Mouse (Mus musculus): ENCODE data around the gene Wfdc5. TPM values are rescaled to one million over a fixed set of nuclear protein-coding genes. Genes with fewer than 3 reads are reported as not detected.

The Wfdc5 gene
- polyA plus RNA-seq, 1 experiment from 2014 or later, result not detected

DNA sequence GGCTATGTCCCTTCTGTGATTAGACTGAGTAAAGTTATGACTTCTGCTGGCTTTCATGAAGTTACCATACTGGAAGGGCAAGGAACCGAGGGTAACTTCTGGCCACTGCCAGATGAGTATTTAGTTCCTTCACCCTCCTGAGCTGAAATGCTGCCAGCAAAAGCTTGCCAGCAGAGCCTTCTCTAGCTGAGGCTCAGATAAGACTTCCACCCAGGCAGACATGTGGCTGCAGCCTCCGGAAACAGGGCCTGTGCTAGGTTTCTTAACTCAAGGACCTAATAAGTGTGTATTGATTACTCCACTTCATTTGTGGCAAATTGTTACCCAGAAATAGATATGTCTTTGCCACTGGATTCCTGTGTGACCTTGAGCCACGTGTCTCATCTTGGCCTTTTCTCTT is 9.1 kb downstream of the Wfdc5 start:
- H3K9ac ChIP-seq, result no peak overlapping the region
- WGBS, result 31% methylated on average over 3 of the region's 3 CpGs
- ATAC-seq (replicated peaks; ENCODE audit: insufficient number of reproducible peaks, insufficient read depth, low FRiP score, low read depth), result no peak
- H3K36me3 ChIP-seq, result no peaks in the 10 kb centered on the region
- H3K9me3 ChIP-seq (replicated peaks), result no peaks in the 10 kb centered on the region
- H3K4me1 ChIP-seq (replicated peaks), result peaks cover 25% of the 10 kb centered on the region
- peaks cover 54% of the 10 kb centered on the region for H3K27me3 ChIP-seq
- no peak overlapping the region for H3K4me3 ChIP-seq
- H3K27ac ChIP-seq, result no peak overlapping the region
- H3K4me2 ChIP-seq, result no peak overlapping the region

DNA sequence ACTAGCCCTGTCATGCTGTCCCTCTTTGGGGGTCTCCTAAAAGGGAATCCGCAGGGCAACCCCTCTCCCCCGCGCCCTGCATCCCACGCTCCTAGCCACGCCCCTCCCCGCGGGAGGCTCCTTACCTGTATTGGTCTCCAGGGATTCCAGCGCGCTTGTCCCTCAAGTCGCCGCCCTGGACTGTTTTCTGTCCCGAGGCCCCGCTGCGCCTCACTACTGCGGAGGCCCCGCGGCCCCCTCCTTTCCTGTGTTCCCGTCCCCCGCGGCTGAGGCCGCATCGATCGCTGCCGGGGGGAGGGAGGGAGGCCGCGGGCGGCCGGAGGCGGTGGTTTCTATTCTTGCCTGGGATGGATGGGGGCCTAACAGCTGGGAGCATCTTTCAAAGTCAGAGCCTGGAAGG is 11.6 kb downstream of the Wfdc5 start, which contains the start of gene Kcns1:
Gene Kcns1, minus strand, starts transcription at position 212 of the 400 bp plus-strand sequence.
- ATAC-seq (replicated peaks; ENCODE audit: insufficient number of reproducible peaks, insufficient read depth, low FRiP score, low read depth), result no peak
- H3K4me1 ChIP-seq (replicated peaks), result peaks cover 34% of the 10 kb centered on the region
- H3K27me3 ChIP-seq, result peaks cover 66% of the 10 kb centered on the region
- H3K4me3 ChIP-seq, result peak within 1 kb of the TSS; percentile 39
- no peaks in the 10 kb centered on the region for H3K36me3 ChIP-seq
- WGBS, result under 1% methylated on average over 29 of the region's 29 CpGs
- H3K9me3 ChIP-seq (replicated peaks), result no peaks in the 10 kb centered on the region
- peak within 1 kb of the TSS; percentile 63 for H3K4me2 ChIP-seq
- no peak within 1 kb of the TSS for H3K27ac ChIP-seq
- no peak within 1 kb of the TSS; the same call in 1 of the 2 replicates for H3K9ac ChIP-seq

DNA sequence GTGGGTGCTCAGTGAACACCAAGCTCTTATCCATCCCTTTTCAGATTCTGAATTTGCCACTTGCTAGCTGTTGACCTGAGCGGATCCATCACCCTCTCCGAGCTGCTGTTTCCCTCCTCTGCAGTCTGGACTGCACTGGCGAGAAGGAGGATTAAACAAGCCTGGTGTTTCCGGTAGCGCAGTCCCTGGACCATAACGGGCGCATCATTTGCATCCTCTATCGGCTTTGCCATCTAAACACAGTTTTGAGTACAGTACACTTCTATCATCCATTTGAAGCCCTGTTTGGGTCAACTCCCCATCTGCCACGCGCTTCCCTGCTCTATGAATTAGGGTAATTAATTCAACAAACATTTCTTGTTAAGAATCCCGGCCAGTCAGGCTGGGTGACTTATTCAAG is 12.2 kb downstream of the Wfdc5 start:
- H3K4me3 ChIP-seq, result 0 out of 2 replicates have a peak overlapping the region, but pooled peaks have one; percentile 39
- ATAC-seq (replicated peaks; ENCODE audit: insufficient number of reproducible peaks, insufficient read depth, low FRiP score, low read depth), result no peak

DNA sequence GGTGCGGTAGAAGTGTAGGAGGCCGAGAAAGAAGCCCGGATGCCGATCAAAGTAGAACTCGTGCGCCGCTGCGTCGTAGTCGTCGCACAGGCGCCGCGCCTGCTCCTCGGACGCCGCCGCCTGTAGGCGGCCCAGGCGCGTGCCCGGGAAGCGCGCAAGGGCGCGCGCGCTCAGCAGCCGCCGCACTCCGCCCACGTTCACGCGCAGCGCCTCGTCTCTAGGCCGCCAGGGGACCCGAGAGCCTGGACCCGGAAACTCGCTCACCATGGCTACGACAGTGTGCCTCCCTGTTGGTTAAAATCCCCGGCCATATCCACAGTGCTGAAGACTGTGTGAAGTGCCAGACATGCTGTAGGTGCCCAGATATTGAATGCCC is 14.0 kb downstream of the Wfdc5 start:
- Histone ChIP-seq H3K9ac (no peak overlapping the region), H3K9me3 (replicated peaks) (no peaks in the 10 kb centered on the region), H3K27me3 (peaks cover 83% of the 10 kb centered on the region), H3K4me2 (peak overlapping the region; percentile 62), H3K4me1 (replicated peaks) (peaks cover 26% of the 10 kb centered on the region), H3K27ac (no peak overlapping the region), H3K36me3 (no peaks in the 10 kb centered on the region), H3K4me3 (peak overlapping the region; percentile 34)
- 10% methylated on average over 42 of the region's 42 CpGs for WGBS
- ATAC-seq (replicated peaks; ENCODE audit: insufficient number of reproducible peaks, insufficient read depth, low FRiP score, low read depth), result no peak

More for the DNA sequence above, 12.2 kb downstream of the Wfdc5 start:
- Histone ChIP-seq H3K9me3 (replicated peaks) (no peaks in the 10 kb centered on the region), H3K27me3 (peaks cover 72% of the 10 kb centered on the region), H3K27ac (no peak overlapping the region), H3K4me1 (replicated peaks) (peaks cover 34% of the 10 kb centered on the region), H3K36me3 (no peaks in the 10 kb centered on the region), H3K4me2 (no peak overlapping the region), H3K9ac (no peak overlapping the region)
- WGBS, result 11% methylated on average over 11 of the region's 11 CpGs

- Histone ChIP-seq H3K27ac (no peak overlapping the region), H3K27me3 (peaks cover 83% of the 10 kb centered on the region), H3K9me3 (replicated peaks) (no peaks in the 10 kb centered on the region), H3K4me3 (peak overlapping the region; percentile 34), H3K4me1 (replicated peaks) (peaks cover 24% of the 10 kb centered on the region), H3K36me3 (no peaks in the 10 kb centered on the region), H3K9ac (no peak overlapping the region), H3K4me2 (peak overlapping the region; percentile 62)
- 13% methylated on average over 90 of the region's 90 CpGs for WGBS
- 0 out of 2 replicates have a peak, but pooled peaks have one; percentile 8 for ATAC-seq (replicated peaks; ENCODE audit: insufficient number of reproducible peaks, insufficient read depth, low FRiP score, low read depth)
Observed at GRCm38 (mm10) chr2:164167752-164168570, 14.6 kb downstream of the Wfdc5 start.

- Histone ChIP-seq H3K27me3 (peaks cover 58% of the 10 kb centered on the region), H3K9me3 (replicated peaks) (no peaks in the 10 kb centered on the region), H3K4me2 (no peak overlapping the region), H3K36me3 (no peaks in the 10 kb centered on the region), H3K27ac (no peak overlapping the region), H3K4me3 (no peak overlapping the region), H3K4me1 (replicated peaks) (peaks cover 11% of the 10 kb centered on the region), H3K9ac (no peak overlapping the region)
- ATAC-seq (replicated peaks; ENCODE audit: insufficient number of reproducible peaks, insufficient read depth, low FRiP score, low read depth), result no peak
- 90% methylated on average over 5 of the region's 5 CpGs for WGBS
Observed at GRCm38 (mm10) chr2:164164941-164165340, 17.6 kb downstream of the Wfdc5 start.

- Histone ChIP-seq H3K27me3 (peaks cover 24% of the 10 kb centered on the region), H3K36me3 (no peaks in the 10 kb centered on the region), H3K4me1 (replicated peaks) (no peaks in the 10 kb centered on the region), H3K4me3 (no peak overlapping the region), H3K9ac (no peak overlapping the region), H3K27ac (no peak overlapping the region), H3K4me2 (no peak overlapping the region), H3K9me3 (replicated peaks) (no peaks in the 10 kb centered on the region)
- ATAC-seq (replicated peaks; ENCODE audit: insufficient number of reproducible peaks, insufficient read depth, low FRiP score, low read depth), result no peak
- 77% methylated on average over 11 of the region's 11 CpGs for WGBS
Observed at GRCm38 (mm10) chr2:164161515-164162055, 21.0 kb downstream of the Wfdc5 start.

- ATAC-seq (replicated peaks; ENCODE audit: insufficient number of reproducible peaks, insufficient read depth, low FRiP score, low read depth), result no peak
- Histone ChIP-seq H3K27me3 (no peaks in the 10 kb centered on the region), H3K9me3 (replicated peaks) (no peaks in the 10 kb centered on the region), H3K4me1 (replicated peaks) (no peaks in the 10 kb centered on the region), H3K27ac (no peak overlapping the region), H3K4me2 (no peak overlapping the region), H3K36me3 (peaks cover 4% of the 10 kb centered on the region), H3K9ac (no peak overlapping the region), H3K4me3 (no peak overlapping the region)
- WGBS, result 93% methylated on average over 2 of the region's 2 CpGs
Observed at GRCm38 (mm10) chr2:164158838-164159237, 23.7 kb downstream of the Wfdc5 start.

DNA sequence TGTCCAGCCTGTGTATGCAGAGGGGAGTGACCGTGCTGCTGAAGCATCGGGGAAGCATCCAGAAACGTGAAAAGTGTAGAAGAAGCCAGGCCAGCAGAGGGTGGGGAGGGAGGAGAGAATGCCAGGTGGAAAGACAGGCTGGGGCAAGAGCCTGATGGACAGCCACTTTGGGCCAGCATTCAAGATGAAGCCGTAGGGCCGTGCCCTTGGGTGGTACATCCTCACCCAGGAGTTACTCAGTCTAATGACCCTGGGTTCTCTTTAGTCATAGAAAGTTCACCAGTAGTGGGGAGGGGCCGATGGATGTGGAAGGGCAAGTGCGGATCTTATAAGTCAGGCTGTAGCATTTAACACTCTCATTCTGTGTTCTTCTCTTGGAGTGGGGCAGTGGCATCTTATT is 26.4 kb downstream of the Wfdc5 start:
- H3K4me2 ChIP-seq, result no peak overlapping the region
- no peaks in the 10 kb centered on the region for H3K27me3 ChIP-seq
- H3K9ac ChIP-seq, result no peak overlapping the region
- no peak overlapping the region for H3K4me3 ChIP-seq
- no peaks in the 10 kb centered on the region for H3K9me3 ChIP-seq (replicated peaks)
- 86% methylated on average over 7 of the region's 7 CpGs for WGBS
- no peak overlapping the region for H3K27ac ChIP-seq
- H3K36me3 ChIP-seq, result peaks cover 26% of the 10 kb centered on the region
- no peaks in the 10 kb centered on the region for H3K4me1 ChIP-seq (replicated peaks)
- ATAC-seq (replicated peaks; ENCODE audit: insufficient number of reproducible peaks, insufficient read depth, low FRiP score, low read depth), result no peak

DNA sequence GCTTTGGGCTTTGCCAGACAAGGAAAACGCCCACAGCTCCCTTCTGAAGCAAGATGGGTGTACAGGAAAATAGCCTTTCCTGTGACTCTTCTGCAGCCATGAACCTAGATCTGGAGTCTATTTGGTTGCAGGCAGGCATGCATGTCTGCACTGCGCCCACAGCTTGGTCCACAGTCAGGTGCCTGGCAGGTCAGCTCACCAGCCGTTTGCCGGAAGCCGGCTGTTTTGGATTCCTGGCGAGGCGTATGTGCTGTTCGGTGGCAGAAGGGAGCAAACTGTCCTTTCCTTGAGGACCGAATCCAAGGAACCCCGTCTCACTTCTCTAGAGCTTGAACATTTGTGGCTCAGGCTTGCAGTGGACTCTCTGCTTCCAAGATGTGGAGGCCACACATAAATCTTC is 28.5 kb downstream of the Wfdc5 start:
- Histone ChIP-seq H3K4me2 (no peak overlapping the region), H3K36me3 (peaks cover 26% of the 10 kb centered on the region), H3K27ac (no peak overlapping the region), H3K4me3 (no peak overlapping the region), H3K27me3 (no peaks in the 10 kb centered on the region), H3K4me1 (replicated peaks) (peaks cover 9% of the 10 kb centered on the region), H3K9me3 (replicated peaks) (no peaks in the 10 kb centered on the region), H3K9ac (no peak overlapping the region)
- WGBS, result 90% methylated on average over 10 of the region's 10 CpGs
- no peak for ATAC-seq (replicated peaks; ENCODE audit: insufficient number of reproducible peaks, insufficient read depth, low FRiP score, low read depth)

- Histone ChIP-seq H3K4me1 (replicated peaks) (peaks cover 9% of the 10 kb centered on the region), H3K9me3 (replicated peaks) (no peaks in the 10 kb centered on the region), H3K9ac (no peak overlapping the region), H3K27ac (no peak overlapping the region), H3K4me2 (no peak overlapping the region), H3K4me3 (no peak overlapping the region), H3K27me3 (no peaks in the 10 kb centered on the region), H3K36me3 (peaks cover 26% of the 10 kb centered on the region)
- WGBS, result 88% methylated on average over 11 of the region's 11 CpGs
- no peak for ATAC-seq (replicated peaks; ENCODE audit: insufficient number of reproducible peaks, insufficient read depth, low FRiP score, low read depth)
Observed at GRCm38 (mm10) chr2:164152341-164152740, 30.2 kb downstream of the Wfdc5 start.
